Mouse (Mus musculus) lung, embryonic 14.5 days (tissue): ENCODE measurements around the gene Stk11. TPM values are rescaled to one million over a fixed set of nuclear protein-coding genes. Genes with fewer than 3 reads are reported as not detected.
"Not testable (repeated sequence)": the region's sequence is repeated elsewhere in the genome, so short reads cannot be mapped to it uniquely, and the experiment has no call there.

Source experiments
- ATAC-seq: fragments of 200-750 bp; cut with Nextera tagmentation; 2 replicates; pipeline ENCODE4 v1.8.0; 2017; ENCODE audit warnings: mild to moderate bottlenecking, moderate TSS enrichment, moderate library complexity; ENCODE audit not compliant: insufficient read depth
- DNase-seq: peaks from one replicate; pipeline ENCODE4 v3.0.0-alpha.2; 2015
- H3K27ac ChIP-seq: fragments of 300-500 bp; sonication (generic); 2 replicates; pipeline ENCODE4 v1.5.1; 2014; ENCODE audit warnings: low read depth, mild to moderate bottlenecking, moderate library complexity
- H3K27me3 ChIP-seq: fragments of 300-500 bp; sonication (generic); 2 replicates; pipeline ENCODE4 v1.6.1; 2014; ENCODE audit warnings: low read length, control low read depth; ENCODE audit not compliant: insufficient read depth
- H3K36me3 ChIP-seq: fragments of 300-500 bp; sonication (generic); 2 replicates; pipeline ENCODE4 v1.6.1; 2014; ENCODE audit warnings: control low read depth; ENCODE audit not compliant: insufficient read depth
- H3K4me1 ChIP-seq: fragments of 300-500 bp; sonication (generic); 2 replicates; pipeline ENCODE4 v1.6.1; 2014; ENCODE audit warnings: antibody characterized with exemption, control low read depth; ENCODE audit not compliant: insufficient read depth
- H3K4me2 ChIP-seq: fragments of 300-500 bp; sonication (generic); 2 replicates; pipeline ENCODE4 v1.6.1; 2014; ENCODE audit warnings: mild to moderate bottlenecking
- H3K4me3 ChIP-seq: fragments of 300-500 bp; sonication (generic); 2 replicates; pipeline ENCODE4 v1.5.1; 2014; ENCODE audit warnings: low read depth, low read length
- H3K9ac ChIP-seq: fragments of 300-500 bp; sonication (generic); 2 replicates; pipeline ENCODE4 v1.6.1; 2014
- H3K9me3 ChIP-seq: fragments of 300-500 bp; sonication (generic); 2 replicates; pipeline ENCODE4 v1.6.1; 2016; ENCODE audit warnings: low read depth, low read length, control low read depth
- CTCF ChIP-seq: IDR thresholded peaks from 2 replicates; pipeline ENCODE4 v1.5.1; 2016; ENCODE audit warnings: antibody characterized with exemption, low read depth
- WGBS: fragments of 180-500 bp; shearing (Covaris S2); extraction: QIAGEN DNeasy Blood & Tissue Kit; methylation state at CpG from one replicate; pipeline ENCODE4 v1.1.7; 2014; 5-methylcytosine and 5-hydroxymethylcytosine counted together
- polyA plus RNA-seq: library from polyadenylated mRNA; unstranded; fragments of >200 nt; fragmentation: Nextera tagmentation; extraction: Ambion mirVana; gene quantifications from 2 replicates; pipeline ENCODE4 v1.2.1, GENCODE M21; 2014

Stk11 gene
- polyA plus RNA-seq, 1 experiment from 2014 or later: 29.7 TPM

GRCm38 (mm10) chr10:80162716-80163299 lies 47.2 kb downstream of the Stk11 start:
- ATAC-seq (no peak), DNase-seq (no peak)
- H3K4me1 ChIP-seq: peaks cover 56% of the 10 kb centered on the region
- no peaks in the 10 kb centered on the region for H3K9me3 ChIP-seq
- no peak overlapping the region for H3K4me3 ChIP-seq
- 0 out of 2 replicates have a peak overlapping the region, but pooled peaks have one; percentile 82 for H3K4me2 ChIP-seq
- peak overlapping the region; percentile 30; the same call in 1 of the 2 replicates for H3K9ac ChIP-seq
- H3K27me3 ChIP-seq: no peaks in the 10 kb centered on the region
- peak overlapping the region; percentile 97; the same call in 1 of the 2 replicates for H3K27ac ChIP-seq
- WGBS: 70% methylated on average over 6 of the region's 6 CpGs
- H3K36me3 ChIP-seq: peaks cover 8% of the 10 kb centered on the region; the same call in 1 of the 2 replicates
- TF ChIP-seq CTCF: no peak

- Histone ChIP-seq H3K36me3 (peaks cover under 1% of the 10 kb centered on the region; the same call in 1 of the 2 replicates), H3K27me3 (no peaks in the 10 kb centered on the region), H3K4me3 (no peak overlapping the region), H3K9me3 (no peaks in the 10 kb centered on the region), H3K4me1 (peaks cover 55% of the 10 kb centered on the region), H3K27ac (no peak overlapping the region), H3K9ac (no peak overlapping the region), H3K4me2 (peak overlapping the region; percentile 97; the same call in 1 of the 2 replicates)
- 63% methylated on average over 8 of the region's 8 CpGs for WGBS
- DNase-seq (no peak), ATAC-seq (no peak)
- TF ChIP-seq CTCF: no peak
These were observed 48.1 kb downstream of the Stk11 start for GRCm38 (mm10) chr10:80163721-80164120.

GRCm38 (mm10) chr10:80164161-80164997 lies 48.8 kb downstream of the Stk11 start:
- no peaks in the 10 kb centered on the region for H3K9me3 ChIP-seq
- ATAC-seq: no peak
- peak overlapping the region; percentile 42 for H3K9ac ChIP-seq
- TF ChIP-seq CTCF: no peak
- WGBS: 8% methylated on average over 43 of the region's 44 CpGs
- peaks cover 55% of the 10 kb centered on the region for H3K4me1 ChIP-seq
- no peaks in the 10 kb centered on the region for H3K27me3 ChIP-seq
- DNase-seq: no peak
- peaks cover 2% of the 10 kb centered on the region for H3K36me3 ChIP-seq
- H3K4me2 ChIP-seq: peak overlapping the region; percentile 97
- peak overlapping the region; percentile 44 for H3K4me3 ChIP-seq
- H3K27ac ChIP-seq: peak overlapping the region; percentile 30; the same call in 1 of the 2 replicates

GRCm38 (mm10) chr10:80164998-80165344 lies 49.4 kb downstream of the Stk11 start:
- DNase-seq (peak; percentile 99), ATAC-seq (peak; percentile 9)
- peak; percentile 100 for TF ChIP-seq CTCF
- peak overlapping the region; percentile 97 for H3K4me2 ChIP-seq
- peak overlapping the region; percentile 42 for H3K9ac ChIP-seq
- H3K4me1 ChIP-seq: peaks cover 54% of the 10 kb centered on the region
- H3K36me3 ChIP-seq: peaks cover 8% of the 10 kb centered on the region
- 0% methylated on average over 17 of the region's 17 CpGs for WGBS
- H3K9me3 ChIP-seq: no peaks in the 10 kb centered on the region
- H3K27me3 ChIP-seq: no peaks in the 10 kb centered on the region
- H3K4me3 ChIP-seq: peak overlapping the region; percentile 44
- H3K27ac ChIP-seq: peak overlapping the region; percentile 30; the same call in 1 of the 2 replicates

GRCm38 (mm10) chr10:80165392-80166128 lies 50.0 kb downstream of the Stk11 start, which contains the start of gene Cirbp:
Cirbp (plus strand) TSS chr10:80165985.
- Histone ChIP-seq H3K4me3 (peak within 1 kb of the TSS; percentile 44), H3K27me3 (no peaks in the 10 kb centered on the region), H3K4me1 (peaks cover 48% of the 10 kb centered on the region), H3K9ac (peak within 1 kb of the TSS; percentile 42), H3K36me3 (peaks cover 14% of the 10 kb centered on the region), H3K9me3 (no peaks in the 10 kb centered on the region), H3K4me2 (peak within 1 kb of the TSS; percentile 97), H3K27ac (peak within 1 kb of the TSS; percentile 75)
- no peak for TF ChIP-seq CTCF
- no peak for ATAC-seq
- WGBS: 17% methylated on average over 20 of the region's 20 CpGs
- DNase-seq: no peak

- Histone ChIP-seq H3K4me1 (peaks cover 43% of the 10 kb centered on the region), H3K27ac (0 out of 2 replicates have a peak overlapping the region, but pooled peaks have one; percentile 75), H3K36me3 (peaks cover 19% of the 10 kb centered on the region), H3K4me2 (peak overlapping the region; percentile 97)
- H3K9me3 ChIP-seq, ATAC-seq, H3K27me3 ChIP-seq, H3K9ac ChIP-seq, DNase-seq, H3K4me3 ChIP-seq: not testable (repeated sequence)
- 92% methylated on average over 4 of the region's 4 CpGs for WGBS
These were observed 50.5 kb downstream of the Stk11 start for GRCm38 (mm10) chr10:80166136-80166535.
